Mouse (Mus musculus) stomach, postnatal 0 days (tissue): ENCODE data around the gene Abhd17c. TPM values are rescaled to one million over a fixed set of nuclear protein-coding genes. Genes with fewer than 3 reads are reported as not detected.
A peak's percentile ranks its signal among the peaks of the same experiment; 100 is the strongest.

Source experiments
- ATAC-seq: fragments of 200-750 bp; cut with Nextera tagmentation; 2 replicates; pipeline ENCODE4 v1.8.0; 2017; ENCODE audit not compliant: low FRiP score, low TSS enrichment
- DNase-seq: peaks from one replicate; pipeline ENCODE4 v3.0.0-alpha.2; 2016; ENCODE audit warnings: low spot score
- H3K27ac ChIP-seq: fragments of 300-500 bp; sonication (generic); replicated peaks from 2 replicates; pipeline ENCODE4 v1.5.1; 2014; ENCODE audit warnings: mild to moderate bottlenecking, control low read depth
- H3K27me3 ChIP-seq: fragments of 300-500 bp; sonication (generic); 2 replicates; pipeline ENCODE4 v1.6.1; 2014; ENCODE audit warnings: low read length; ENCODE audit not compliant: control insufficient read depth, insufficient read depth
- H3K36me3 ChIP-seq: fragments of 300-500 bp; sonication (generic); 2 replicates; pipeline ENCODE4 v1.6.1; 2014; ENCODE audit warnings: low read length, mixed read lengths; ENCODE audit not compliant: control insufficient read depth, insufficient read depth
- H3K4me1 ChIP-seq: fragments of 300-500 bp; sonication (generic); replicated peaks from 2 replicates; pipeline ENCODE4 v1.6.1; 2014; ENCODE audit warnings: antibody characterized with exemption; ENCODE audit not compliant: control insufficient read depth, insufficient read depth
- H3K4me2 ChIP-seq: fragments of 300-500 bp; sonication (generic); replicated peaks from 2 replicates; pipeline ENCODE4 v1.6.1; 2014; ENCODE audit warnings: low read depth, mild to moderate bottlenecking, control low read depth, moderate library complexity
- H3K4me3 ChIP-seq: fragments of 300-500 bp; sonication (generic); 2 replicates; pipeline ENCODE4 v1.5.1; 2014; ENCODE audit warnings: low read depth, low read length, control low read depth
- H3K9ac ChIP-seq: fragments of 300-500 bp; sonication (generic); 2 replicates; pipeline ENCODE4 v1.6.1; 2014; ENCODE audit warnings: mild to moderate bottlenecking, low read length, control low read depth, mixed read lengths
- H3K9me3 ChIP-seq: fragments of 300-500 bp; sonication (generic); 2 replicates; pipeline ENCODE4 v1.6.1; 2016; ENCODE audit warnings: low read length; ENCODE audit not compliant: control insufficient read depth
- CTCF ChIP-seq: IDR thresholded peaks from 2 replicates; pipeline ENCODE4 v1.5.1; 2016; ENCODE audit warnings: antibody characterized with exemption, low read depth, mild to moderate bottlenecking, moderate library complexity
- EP300 ChIP-seq: optimal IDR thresholded peaks from 2 replicates; pipeline ENCODE3; 2016; ENCODE audit warnings: antibody characterized with exemption
- WGBS: fragments of 180-500 bp; shearing (Covaris S2); extraction: QIAGEN DNeasy Blood & Tissue Kit; methylation state at CpG from one replicate; pipeline ENCODE4 v1.1.7; 2014; 5-methylcytosine and 5-hydroxymethylcytosine counted together
- polyA plus RNA-seq: library from polyadenylated mRNA; unstranded; fragments of >200 nt; fragmentation: Nextera tagmentation; extraction: Ambion mirVana; gene quantifications from 2 replicates; pipeline ENCODE4 v1.2.1, GENCODE M21; 2015

The Abhd17c gene
- polyA plus RNA-seq, 1 experiment from 2014 or later: 59.7 TPM

DNA sequence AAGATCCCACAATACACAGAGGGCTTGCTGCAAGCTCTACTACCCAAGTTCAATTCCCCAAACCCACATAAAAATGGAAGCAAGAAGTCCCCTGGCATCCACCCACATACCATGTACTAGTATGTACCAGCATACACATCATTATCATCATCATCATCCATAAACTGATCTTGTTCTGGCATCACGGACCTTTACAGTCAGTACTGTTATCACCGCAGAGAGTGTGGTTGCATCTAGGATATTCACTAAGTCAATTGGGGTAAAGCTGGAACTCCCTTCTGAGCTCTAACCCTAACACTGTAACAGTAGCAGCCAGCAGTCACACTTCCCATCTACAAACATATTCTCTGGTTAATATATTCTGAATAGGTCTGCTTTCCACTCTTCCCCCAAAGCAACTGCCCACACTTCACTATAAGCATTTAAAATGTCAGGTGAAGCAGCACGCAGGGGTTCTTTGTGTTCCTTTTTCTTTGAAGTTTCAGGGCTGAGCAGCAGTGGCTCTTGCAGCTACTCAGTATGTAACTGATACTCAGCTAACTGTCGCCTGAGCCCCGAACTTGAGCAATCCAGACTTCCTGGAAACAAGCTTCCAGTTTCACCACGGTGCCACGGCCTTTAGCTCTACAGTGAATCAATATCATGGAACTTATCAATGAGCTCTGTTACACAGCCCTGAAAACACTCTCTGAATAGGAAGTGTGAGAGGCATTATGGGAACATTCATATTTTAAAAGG, 8.8 kb downstream of the Abhd17c start:
- no peak overlapping the region for H3K4me2 ChIP-seq
- 46% methylated on average over 7 of the region's 7 CpGs for WGBS
- no peaks in the 10 kb centered on the region for H3K27me3 ChIP-seq
- no peak overlapping the region for H3K4me3 ChIP-seq
- no peak for TF ChIP-seq CTCF
- H3K27ac ChIP-seq: peak overlapping the region; percentile 19; the same call in 1 of the 2 replicates
- H3K36me3 ChIP-seq: no peaks in the 10 kb centered on the region
- no peak overlapping the region for H3K9ac ChIP-seq
- 0 out of 2 replicates have a peak, but pooled peaks have one; percentile 13 for ATAC-seq
- no peaks in the 10 kb centered on the region for H3K9me3 ChIP-seq
- peak; percentile 47 for DNase-seq
- peaks cover 10% of the 10 kb centered on the region; the same call in 1 of the 2 replicates for H3K4me1 ChIP-seq

DNA sequence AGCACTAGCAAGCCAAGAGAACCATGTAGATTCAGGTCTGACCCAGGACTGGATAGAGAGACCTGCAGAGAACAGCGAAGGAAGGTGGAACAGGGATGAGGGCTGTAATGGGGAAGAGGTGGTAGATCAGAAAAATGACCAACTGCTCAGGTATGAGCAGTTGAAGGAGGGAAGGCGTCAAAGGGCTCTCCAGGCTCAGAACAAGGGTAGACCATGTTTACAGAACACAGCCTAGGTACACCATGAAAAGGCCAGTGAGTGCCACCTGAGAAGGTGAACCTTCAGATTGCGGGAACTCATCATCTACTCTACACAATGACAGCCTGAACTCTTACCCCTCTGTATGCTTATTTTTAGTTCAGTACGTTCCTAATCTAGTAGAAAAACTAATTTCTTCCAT, 9.5 kb downstream of the Abhd17c start:
- no peak overlapping the region for H3K9ac ChIP-seq
- ATAC-seq (no peak), DNase-seq (no peak)
- H3K9me3 ChIP-seq: no peaks in the 10 kb centered on the region
- no peak overlapping the region for H3K4me3 ChIP-seq
- no peak overlapping the region for H3K4me2 ChIP-seq
- TF ChIP-seq CTCF: no peak
- peaks cover 10% of the 10 kb centered on the region; the same call in 1 of the 2 replicates for H3K4me1 ChIP-seq
- no peaks in the 10 kb centered on the region for H3K36me3 ChIP-seq
- WGBS: 77% methylated on average over 4 of the region's 4 CpGs
- no peaks in the 10 kb centered on the region for H3K27me3 ChIP-seq
- no peak overlapping the region for H3K27ac ChIP-seq

DNA sequence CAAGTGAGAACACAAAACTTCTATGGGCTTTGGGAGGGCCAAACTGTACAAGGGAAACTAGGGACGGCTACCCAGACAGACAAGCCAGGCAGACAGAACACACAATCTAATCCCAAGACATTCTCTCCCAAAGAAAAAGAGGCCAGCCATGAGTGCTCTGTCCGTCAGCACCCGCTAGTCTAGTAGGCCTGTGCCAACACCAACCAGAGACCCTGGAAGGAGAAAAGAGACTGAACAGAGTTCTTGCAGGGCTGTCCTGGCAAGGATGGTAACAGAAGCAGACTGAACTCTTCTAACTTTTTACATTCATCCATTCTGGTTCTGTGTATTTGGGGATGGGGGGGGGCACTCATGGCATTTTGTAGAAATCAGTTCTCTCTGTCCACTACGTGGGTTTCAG, 12.1 kb downstream of the Abhd17c start:
- H3K27ac ChIP-seq: peak overlapping the region; percentile 24; the same call in 1 of the 2 replicates
- H3K4me1 ChIP-seq: peaks cover 7% of the 10 kb centered on the region; the same call in 1 of the 2 replicates
- DNase-seq (no peak), ATAC-seq (no peak)
- no peaks in the 10 kb centered on the region for H3K9me3 ChIP-seq
- no peak overlapping the region for H3K4me3 ChIP-seq
- H3K27me3 ChIP-seq: no peaks in the 10 kb centered on the region
- no peak overlapping the region for H3K9ac ChIP-seq
- H3K4me2 ChIP-seq: no peak overlapping the region
- H3K36me3 ChIP-seq: no peaks in the 10 kb centered on the region
- TF ChIP-seq EP300: no peak
- TF ChIP-seq CTCF: no peak
- WGBS: 40% methylated on average over 4 of the region's 4 CpGs

DNA sequence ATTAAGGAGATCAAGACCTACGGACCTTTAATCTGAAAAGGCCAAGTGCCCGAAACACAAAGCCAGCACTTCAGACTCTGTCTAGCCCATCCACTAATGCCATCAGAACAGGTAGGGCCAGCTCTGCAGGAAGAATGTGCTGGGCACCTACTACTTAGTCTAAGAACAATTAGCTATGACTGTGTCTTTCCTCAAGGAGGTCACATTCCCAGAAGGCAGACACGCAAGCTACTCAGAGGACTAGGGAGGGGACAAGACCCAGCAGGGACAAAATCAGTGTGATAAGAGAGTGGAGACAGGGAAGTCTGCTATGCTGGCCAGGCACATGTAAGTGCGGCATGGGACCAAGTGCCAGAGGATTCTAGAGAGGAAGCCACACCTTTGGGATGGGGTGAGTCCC, 13.0 kb downstream of the Abhd17c start:
- H3K36me3 ChIP-seq: no peaks in the 10 kb centered on the region
- ATAC-seq: peak; percentile 38; the same call in 1 of the 2 replicates
- DNase-seq: peak; percentile 27
- no peak overlapping the region for H3K4me2 ChIP-seq
- no peaks in the 10 kb centered on the region for H3K27me3 ChIP-seq
- TF ChIP-seq EP300 (no peak), CTCF (no peak)
- H3K9ac ChIP-seq: no peak overlapping the region
- WGBS: 58% methylated on average over 4 of the region's 4 CpGs
- H3K27ac ChIP-seq: peak overlapping the region; percentile 5; the same call in 1 of the 2 replicates
- no peaks in the 10 kb centered on the region for H3K9me3 ChIP-seq
- no peak overlapping the region for H3K4me3 ChIP-seq
- peaks cover 5% of the 10 kb centered on the region; the same call in 1 of the 2 replicates for H3K4me1 ChIP-seq

DNA sequence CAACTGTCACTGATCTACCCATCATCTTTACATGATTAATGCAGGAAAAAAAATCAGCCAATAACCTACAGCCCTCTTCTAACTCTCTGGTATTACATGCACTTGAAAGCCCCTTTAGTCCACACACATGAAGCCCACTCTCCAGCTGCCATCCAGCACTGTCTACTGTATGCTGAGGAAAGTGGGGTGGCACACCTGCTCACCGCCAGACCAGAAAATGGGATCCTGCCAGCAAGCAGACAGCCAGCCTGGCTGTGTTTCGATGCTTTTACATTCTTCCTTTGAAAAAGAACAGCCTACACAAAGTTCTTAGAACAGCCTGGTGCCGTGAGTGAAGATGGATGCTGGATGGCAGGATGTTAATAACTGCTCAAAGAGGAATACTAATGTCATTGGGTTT, 13.9 kb downstream of the Abhd17c start:
- Histone ChIP-seq H3K36me3 (no peaks in the 10 kb centered on the region), H3K27ac (0 out of 2 replicates have a peak overlapping the region, but pooled peaks have one; percentile 18), H3K27me3 (no peaks in the 10 kb centered on the region), H3K9me3 (no peaks in the 10 kb centered on the region), H3K4me3 (no peak overlapping the region), H3K9ac (no peak overlapping the region), H3K4me2 (no peak overlapping the region), H3K4me1 (peaks cover 2% of the 10 kb centered on the region; the same call in 1 of the 2 replicates)
- 58% methylated on average over 3 of the region's 3 CpGs for WGBS
- ATAC-seq: no peak
- TF ChIP-seq EP300 (no peak), CTCF (no peak)
- DNase-seq: no peak
